Mouse (Mus musculus): ENCODE measurements around the gene Gnl2.

The Gnl2 gene

GRCm38 (mm10) chr4:125015806-125016635 is at the start of gene Gnl2:
TSS of gene Gnl2 (plus strand) at chr4:125016585.
- ATAC-seq (ENCODE audit: low TSS enrichment), result no peak

DNA sequence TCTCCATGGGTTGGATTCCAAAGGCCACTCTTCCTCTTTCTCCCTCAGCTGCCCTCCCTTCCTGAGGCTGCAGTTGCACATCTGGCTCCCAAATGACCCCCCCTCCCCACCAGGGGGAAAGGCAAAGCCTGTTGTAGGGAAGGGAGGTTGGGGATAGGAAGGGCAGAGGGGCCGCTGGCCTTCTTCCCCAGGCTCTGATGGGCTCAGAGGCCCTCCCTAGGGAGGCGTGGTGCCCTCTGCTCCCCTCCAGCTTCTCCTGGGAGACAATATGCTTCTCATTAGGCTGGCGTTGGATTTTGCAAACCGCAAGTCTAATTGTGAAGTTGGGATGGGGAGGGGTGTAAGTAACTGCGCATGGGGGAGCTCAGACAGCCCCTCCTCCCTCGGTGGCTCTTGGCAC is 47.7 kb upstream of the Gnl2 start:
- ATAC-seq (ENCODE audit: low TSS enrichment), result no peak

DNA sequence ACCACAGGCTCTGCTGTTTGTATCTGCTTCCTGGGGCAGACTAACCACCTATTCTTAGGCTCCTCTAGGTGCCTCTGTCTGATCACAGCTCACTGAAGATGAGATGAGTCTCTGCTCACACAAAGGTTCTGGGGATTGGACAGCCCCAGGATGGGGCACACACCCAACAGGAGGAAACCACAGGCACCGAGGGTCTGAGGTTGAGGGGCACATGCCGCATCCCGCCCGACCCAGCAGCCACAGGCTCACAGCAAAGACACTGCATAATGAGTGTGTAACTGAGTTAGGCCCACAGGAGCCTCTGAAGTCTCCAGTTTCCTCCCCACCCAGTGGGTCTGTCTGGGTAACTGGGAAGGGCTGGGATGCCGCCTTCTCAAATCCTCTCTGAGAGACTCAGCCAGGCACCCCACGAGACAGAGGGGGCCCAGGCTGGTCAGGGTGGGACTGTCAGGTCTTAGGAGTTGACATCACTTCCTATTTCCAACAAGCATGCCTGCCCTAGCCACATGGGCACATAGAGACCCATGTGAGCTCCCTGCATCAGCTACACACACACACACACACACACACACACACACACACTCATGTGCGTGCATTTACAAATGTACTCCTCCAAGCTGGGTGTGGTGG is 47.1 kb upstream of the Gnl2 start:
- no peak for ATAC-seq (ENCODE audit: low TSS enrichment)

DNA sequence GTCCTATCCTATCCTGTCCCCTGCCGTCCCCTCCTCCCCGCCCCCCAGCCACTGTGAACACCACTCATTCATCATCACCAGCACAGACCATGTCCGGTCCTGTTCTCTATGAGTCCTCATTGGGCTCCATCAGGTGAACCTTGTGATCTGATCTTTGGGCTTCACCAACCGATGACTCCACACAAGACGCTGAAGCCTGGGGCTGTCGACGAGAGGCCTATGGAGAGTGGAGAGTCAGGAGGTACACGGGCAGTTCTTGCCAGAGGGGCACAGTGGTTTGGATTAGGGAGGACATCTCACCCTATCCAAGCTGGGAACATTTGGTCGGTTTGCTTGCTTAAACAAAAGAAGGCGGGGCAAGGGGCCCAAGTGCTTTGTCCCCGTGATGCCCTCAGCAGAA is 46.2 kb upstream of the Gnl2 start:
- no peak for ATAC-seq (ENCODE audit: low TSS enrichment)

DNA sequence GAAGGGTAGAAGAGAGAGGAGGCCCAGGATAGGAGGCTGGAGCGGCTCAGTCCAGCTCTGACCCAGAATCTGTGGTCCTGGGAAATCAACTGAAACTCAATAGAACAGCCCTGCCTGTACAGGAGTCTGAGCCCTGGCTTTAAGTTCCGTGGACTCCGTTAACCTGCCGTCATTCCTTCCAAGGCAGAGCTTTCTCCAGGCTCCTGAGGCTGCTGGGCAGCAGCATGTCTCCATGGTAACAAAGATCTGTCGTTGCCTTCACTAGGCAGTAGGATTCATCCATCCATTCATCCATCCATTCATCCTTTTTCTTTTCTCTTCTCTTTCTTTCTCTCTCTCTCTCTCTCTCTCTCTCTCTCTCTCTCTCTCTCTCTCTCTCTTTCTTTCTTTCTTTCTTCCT is 45.7 kb upstream of the Gnl2 start:
- ATAC-seq (ENCODE audit: low TSS enrichment), result no peak

- ATAC-seq (ENCODE audit: low TSS enrichment), result no peak
Observed at GRCm38 (mm10) chr4:124971094-124971493, 45.3 kb upstream of the Gnl2 start.

DNA sequence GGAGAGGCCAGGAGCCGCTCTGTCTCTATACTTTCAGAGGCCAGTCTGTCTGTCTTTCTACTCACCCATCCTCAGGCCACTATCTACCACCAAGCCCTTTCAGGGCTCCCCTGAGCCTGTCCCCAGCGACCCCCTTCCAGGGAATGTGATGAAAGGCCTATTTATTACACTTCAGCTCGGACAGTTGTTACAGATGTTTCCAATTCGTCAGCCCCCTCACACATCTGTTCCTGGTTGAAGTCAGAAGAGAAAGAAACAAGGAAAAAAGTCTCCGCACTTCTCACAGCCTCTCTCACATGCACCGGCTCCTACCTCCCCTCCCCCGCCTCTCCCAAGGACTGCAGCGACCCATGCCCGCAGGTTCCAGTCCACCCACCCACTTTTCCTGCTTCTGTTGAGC is 44.1 kb upstream of the Gnl2 start:
- no peak for ATAC-seq (ENCODE audit: low TSS enrichment)

DNA sequence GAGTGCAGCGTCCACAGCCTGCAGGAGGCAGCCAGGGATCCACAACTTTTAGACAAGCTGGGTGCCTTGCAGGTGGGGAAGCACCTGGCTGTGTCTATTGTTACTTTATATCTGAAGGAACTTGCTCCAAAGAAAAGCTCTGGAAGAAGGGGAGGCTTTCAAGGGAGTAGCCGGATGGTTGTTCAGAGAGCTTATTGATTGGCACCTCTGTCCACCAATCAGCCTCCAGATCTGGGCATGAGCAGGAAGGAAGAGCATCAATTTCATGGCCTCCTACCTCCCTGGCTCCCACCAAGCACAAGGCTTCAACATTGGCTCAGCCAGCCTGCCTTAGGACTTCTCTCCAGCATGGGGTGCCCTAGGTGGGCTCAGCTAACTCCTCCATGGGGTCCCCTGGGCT is 43.1 kb upstream of the Gnl2 start:
- ATAC-seq (ENCODE audit: low TSS enrichment), result no peak

DNA sequence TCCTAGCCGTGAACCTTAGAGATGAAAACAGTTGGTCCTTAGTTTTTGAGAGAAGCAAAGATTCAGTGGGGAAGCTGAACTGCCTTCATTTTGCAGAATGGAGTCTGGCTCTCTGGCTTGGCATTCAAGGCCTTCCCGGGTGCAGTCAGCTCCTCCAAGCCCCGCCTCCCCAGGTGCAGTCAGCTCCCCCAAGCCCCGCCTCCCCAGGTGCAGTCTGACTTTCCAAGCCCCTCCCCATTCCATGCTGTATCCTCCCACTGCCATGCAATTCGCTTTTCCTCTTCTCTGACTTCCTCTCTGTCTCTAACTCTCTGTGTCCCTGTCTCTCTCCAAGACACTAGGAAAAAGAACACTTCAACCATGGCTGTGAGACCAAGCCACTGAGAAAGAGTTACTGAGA is 38.2 kb upstream of the Gnl2 start:
- no peak for ATAC-seq (ENCODE audit: low TSS enrichment)

GRCm38 (mm10) chr4:124983893-124984526 is 32.4 kb upstream of the Gnl2 start:
- ATAC-seq (ENCODE audit: low TSS enrichment), result no peak

GRCm38 (mm10) chr4:124984871-124985670 is 31.3 kb upstream of the Gnl2 start:
- ATAC-seq (ENCODE audit: low TSS enrichment), result peak; percentile 50; the same call in 1 of the 2 replicates

GRCm38 (mm10) chr4:124985671-124986602 is 30.4 kb upstream of the Gnl2 start, which contains the start of gene Rspo1:
TSS of gene Rspo1 (plus strand) at chr4:124986430.
- ATAC-seq (ENCODE audit: low TSS enrichment), result no peak

DNA sequence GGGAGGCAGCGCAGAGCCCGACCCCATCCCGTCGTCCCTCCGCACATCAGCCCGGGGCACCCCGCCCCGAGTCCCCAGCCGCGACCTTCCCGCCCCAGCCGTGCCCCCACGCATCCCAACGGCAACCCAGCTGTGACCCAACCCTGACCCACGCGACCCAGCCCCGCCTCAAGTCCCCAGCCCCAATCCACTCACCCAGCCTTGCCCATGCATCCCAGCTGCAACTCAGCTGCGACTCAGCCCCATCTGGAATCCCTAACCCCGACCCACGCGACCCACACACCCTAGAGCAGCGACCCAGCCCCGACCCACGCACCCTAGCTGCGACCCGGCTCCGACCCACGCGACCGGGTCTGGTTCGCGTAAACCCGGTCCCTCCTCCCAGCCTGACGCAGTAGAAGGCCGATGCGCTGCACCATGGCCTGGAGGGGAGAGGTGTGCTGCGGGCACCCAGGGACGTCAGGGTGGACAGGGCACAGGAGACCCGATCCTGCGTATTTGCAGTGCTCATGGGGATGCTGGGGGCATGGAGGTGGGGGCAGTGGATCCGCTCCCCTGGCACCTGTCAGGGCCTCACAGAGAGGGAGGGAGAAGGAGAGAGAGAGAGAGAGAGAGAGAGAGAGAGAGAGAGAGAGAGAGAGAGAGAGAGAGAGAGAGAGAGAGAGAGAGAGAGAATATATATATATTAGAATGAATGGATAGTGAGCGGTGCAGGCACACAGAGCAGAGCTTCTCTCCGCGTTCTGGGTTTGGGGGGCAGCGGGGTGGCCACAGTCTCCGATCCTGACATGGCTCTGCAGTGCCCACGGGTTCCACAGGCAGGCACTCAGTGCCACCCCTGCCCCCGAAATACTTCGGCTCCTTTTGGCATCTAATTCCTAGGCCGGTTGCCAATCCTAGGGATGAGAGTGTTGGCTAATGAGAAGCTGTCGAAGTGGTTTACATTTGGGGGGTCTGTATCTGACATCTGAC is 29.4 kb upstream of the Gnl2 start:
- no peak for ATAC-seq (ENCODE audit: low TSS enrichment)

DNA sequence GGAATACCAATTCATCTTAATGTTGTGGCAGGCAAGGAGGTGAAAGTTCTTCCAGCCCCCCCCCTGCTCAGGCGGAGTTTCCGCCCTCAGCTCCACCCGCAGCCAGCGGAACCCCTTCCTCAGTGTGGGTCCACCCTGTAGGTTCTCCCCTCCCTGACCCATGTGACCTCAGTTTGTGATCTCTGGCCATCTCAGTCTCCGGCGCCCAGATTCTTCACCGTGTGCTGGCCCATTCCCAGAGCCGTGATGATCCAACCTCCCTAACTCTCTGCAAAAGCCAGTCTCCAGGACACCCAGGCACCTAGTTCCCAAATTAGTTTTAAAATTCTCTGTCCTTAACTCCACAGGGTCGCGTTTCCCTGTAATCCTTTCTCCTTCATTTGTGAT is 28.7 kb upstream of the Gnl2 start:
- no peak for ATAC-seq (ENCODE audit: low TSS enrichment)

- ATAC-seq (ENCODE audit: low TSS enrichment), result no peak
Observed at GRCm38 (mm10) chr4:124988382-124988781, 28.0 kb upstream of the Gnl2 start.

DNA sequence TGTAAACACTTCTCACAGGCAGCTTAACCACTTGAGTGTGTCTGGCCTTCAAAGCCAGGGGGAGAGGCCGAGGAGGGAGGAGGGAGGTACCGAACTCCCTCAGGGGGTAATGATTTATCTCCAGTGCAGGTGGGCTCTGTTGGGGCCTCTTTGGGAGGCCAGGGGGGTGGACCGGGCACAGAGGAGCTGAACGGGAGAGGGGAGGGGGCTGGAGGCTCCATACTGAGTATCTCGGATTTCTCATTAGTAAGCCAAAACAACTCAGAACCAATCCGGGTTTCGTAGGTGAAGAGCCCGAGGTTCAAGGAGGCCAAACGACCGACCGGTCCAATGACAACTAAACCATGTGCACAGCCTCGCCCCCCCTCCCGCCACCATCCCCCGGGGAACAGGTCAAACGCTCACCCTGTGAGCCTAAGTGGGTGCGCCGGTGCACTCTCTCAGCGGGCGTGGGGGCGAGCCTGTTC is 26.6 kb upstream of the Gnl2 start:
- no peak for ATAC-seq (ENCODE audit: low TSS enrichment)

GRCm38 (mm10) chr4:124990325-124990724 is 26.1 kb upstream of the Gnl2 start:
- no peak for ATAC-seq (ENCODE audit: low TSS enrichment)

- ATAC-seq (ENCODE audit: low TSS enrichment), result no peak
Observed at GRCm38 (mm10) chr4:124997479-124998147, 18.8 kb upstream of the Gnl2 start.

DNA sequence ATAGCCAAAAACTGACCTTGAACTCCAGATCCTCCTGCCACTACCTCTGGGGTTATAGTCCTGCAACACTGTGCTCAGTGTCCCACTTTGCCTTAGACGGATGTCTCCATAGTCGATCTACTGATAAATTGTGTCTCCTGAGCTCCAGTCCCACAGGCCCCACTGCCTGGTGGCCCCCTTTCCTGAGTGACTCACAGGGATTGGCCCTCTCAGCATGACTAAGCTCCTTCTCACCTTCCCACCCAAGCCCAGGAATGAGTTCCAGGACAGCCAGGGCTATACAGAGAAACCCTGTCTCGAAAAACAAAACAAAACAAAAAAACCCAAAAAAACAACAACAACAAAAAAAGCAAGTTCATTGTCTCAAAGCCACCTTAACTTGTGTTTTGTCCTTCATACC is 16.8 kb upstream of the Gnl2 start:
- ATAC-seq (ENCODE audit: low TSS enrichment), result peak; percentile 80; the same call in 1 of the 2 replicates
